Mouse (Mus musculus): Measurements from ENCODE around the gene Gm21953.
"Not testable (repeated sequence)": the region's sequence is repeated elsewhere in the genome, so short reads cannot be mapped to it uniquely, and the experiment has no call there.

Gm21953 gene

GRCm38 (mm10) chr4:42293967-42294366 is at the start of gene Gm21953:
Gm21953 (plus strand) TSS chr4:42294267.
- not testable (repeated sequence) for DNase-seq (ENCODE audit: low read depth, low spot score)

- DNase-seq (ENCODE audit: low read depth, low spot score) = not testable (repeated sequence)
These were observed 38.6 kb upstream of the Gm21953 start, which contains the start of gene Ccl21b for GRCm38 (mm10) chr4:42255467-42255866. Ccl21b (plus strand) TSS chr4:42255767.

GRCm38 (mm10) chr4:42318034-42318433 is 24.0 kb downstream of the Gm21953 start, which contains the start of gene Fam205a3:
Fam205a3 (plus strand) TSS chr4:42318334.
- DNase-seq (ENCODE audit: low read depth, low spot score) = not testable (repeated sequence)

Data from skeletal muscle tissue, adult 2 months (tissue).